ENCODE assay signal across 8 mouse cellular contexts in the genomic region with DNA sequence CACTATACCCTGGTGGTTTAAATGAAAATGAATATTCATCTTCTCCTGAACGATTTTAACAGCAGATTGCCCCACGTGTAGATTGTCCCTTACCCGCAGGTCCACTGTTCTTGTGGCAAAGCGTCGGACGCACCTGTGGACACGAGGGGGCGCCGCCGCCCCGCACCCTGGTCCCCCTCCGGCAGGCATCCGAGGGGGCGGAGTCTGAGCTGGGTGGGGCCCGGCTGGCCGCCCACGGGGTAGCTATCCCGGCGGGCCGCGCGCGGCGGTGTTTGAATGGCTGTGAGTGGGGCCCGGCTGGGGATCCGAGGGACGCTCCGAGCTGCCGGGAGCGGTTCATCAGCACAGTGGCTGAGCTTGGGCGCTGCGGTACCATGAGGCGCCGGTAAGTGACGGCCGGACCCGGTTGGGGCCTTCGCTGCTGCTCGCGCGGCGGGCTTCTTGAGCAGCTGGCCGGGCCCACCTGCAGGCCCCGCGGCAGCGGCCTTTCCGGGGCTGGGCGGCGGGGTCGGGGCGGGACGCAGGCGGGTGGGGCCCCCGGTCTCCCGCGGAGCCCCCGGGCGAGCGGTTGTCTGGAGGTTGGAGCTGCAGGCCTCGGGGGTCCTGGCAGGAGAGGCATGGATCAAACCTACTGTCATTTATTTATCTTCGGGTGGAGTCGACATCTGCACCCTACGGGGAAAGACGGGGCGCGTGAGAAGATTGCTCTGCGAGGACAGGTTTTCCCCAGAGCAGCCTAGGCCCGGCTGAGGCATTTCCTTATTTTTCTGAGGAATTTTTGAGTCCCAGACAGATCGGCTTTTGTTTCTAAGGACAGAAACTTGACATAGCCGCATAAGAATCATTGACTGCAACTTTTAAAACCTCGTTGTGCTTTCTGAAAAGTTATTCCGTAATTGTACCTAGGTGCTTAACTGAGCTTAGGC. TPM values are rescaled to one million over a fixed set of nuclear protein-coding genes. Genes with fewer than 3 reads are reported as not detected.
A peak's percentile ranks its signal among the peaks of the same experiment; 100 is the strongest.
DNase-seq lines count a peak whose midpoint lies in the region; TF ChIP-seq lines count a peak whose summit lies in the region.

A gene (plus strand): TSS at position 239 of the 926 bp plus-strand sequence.

- peaks cover 60% of the 10 kb centered on the region for H3K4me1 ChIP-seq in megakaryocyte, embryonic 14.5 days

- H3K27ac ChIP-seq in gastrocnemius, adult 2 months = peak within 1 kb of the TSS; percentile 90

- H3K4me3 ChIP-seq in gastrocnemius, adult 2 months = peak within 1 kb of the TSS; percentile 94
- H3K4me3 ChIP-seq in megakaryocyte, embryonic 14.5 days (replicated peaks) = peak within 1 kb of the TSS; percentile 95

- H3K36me3 ChIP-seq in megakaryocyte, embryonic 14.5 days (replicated peaks; ENCODE audit: low read length) = peaks cover 8% of the 10 kb centered on the region

- TF ChIP-seq CTCF in gastrocnemius, adult 2 months (IDR thresholded peaks at IDR 0.05) = no peak; the same call in none of the 2 replicates

- intact Hi-C loops in gastrocnemius, adult 2 months (cut with DNase I) = loop anchor here (1.0 to 2.0 kb wide), 2 partner anchors 76 to 102 kb away; a partner anchor contains a TSS

- peak; percentile 82 for DNase-seq in WW6 (ENCODE audit: low read depth, low spot score)
- peak; percentile 88 to 93 for DNase-seq in cerebellum, postnatal 4 days (ENCODE audit: low spot score in 2 of 2)
- peak; percentile 98 for DNase-seq in gastrocnemius, adult 2 months
- peak; percentile 56 for DNase-seq in hindlimb bud, embryonic 11.5 days (ENCODE audit: extremely low spot score, low read depth, low spot score)
- peak; percentile 68 to 82 for DNase-seq in left cerebral cortex, adult 8-10 months (ENCODE audit: low spot score in 2 of 2)
- peak; percentile 93 to 94 for DNase-seq in right cerebral cortex, postnatal 10 days (ENCODE audit: low spot score in 2 of 2)
- DNase-seq in urinary bladder, postnatal 25 days (ENCODE audit: low spot score) = peak; percentile 98

- no peaks in the 10 kb centered on the region for H3K9me3 ChIP-seq in megakaryocyte, embryonic 14.5 days

- H3K27me3 ChIP-seq in megakaryocyte, embryonic 14.5 days (replicated peaks) = peaks cover 4% of the 10 kb centered on the region

RNA-seq across cellular contexts. Expression of the gene that starts here (rescaled TPM):
- 1 to 10 TPM; 2.1 to 3.2 TPM for total RNA-seq in gastrocnemius, adult 2 months (2021)
- 10 to 100 TPM; 12.5 to 15.1 (median 13.4) TPM for total RNA-seq in left cerebral cortex, adult 8-10 months (2022)
- 1.9 TPM in 1 of 2 replicates, not detected in the other for polyA plus RNA-seq in megakaryocyte, embryonic 14.5 days (2012; ENCODE audit: insufficient read depth, low replicate concordance)

Comparison
In these comparisons a context has a peak if more than half of its experiments do, and no peak if none do; other contexts are left out.
1. Peak in every context shown above with its lines: DNase-seq, H3K4me3 ChIP-seq and H3K27ac ChIP-seq.